Mouse (Mus musculus): ENCODE measurements around the gene Pla2g3.

Gene Pla2g3

DNA sequence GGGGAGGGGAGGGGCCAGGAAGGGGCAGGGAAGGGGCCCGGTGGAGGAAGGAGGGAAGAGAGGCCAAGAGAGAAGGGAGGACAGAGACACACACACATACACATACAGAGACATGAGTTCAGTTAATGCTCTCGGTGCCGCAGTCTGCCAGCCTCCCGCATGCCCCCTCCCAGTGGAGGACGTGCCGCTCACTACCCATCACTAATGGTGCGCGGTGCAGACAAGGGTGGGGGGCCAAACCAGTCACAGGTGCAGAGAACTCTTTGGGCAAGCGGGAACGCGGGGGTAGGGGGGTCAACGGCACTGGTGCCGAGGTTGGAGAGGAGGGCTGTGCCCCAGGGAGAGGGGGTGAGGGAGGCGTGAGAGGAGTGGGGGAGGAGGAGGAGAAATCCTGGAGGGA, 32.8 kb downstream of the Pla2g3 start:
- no peak for DNase-seq

DNA sequence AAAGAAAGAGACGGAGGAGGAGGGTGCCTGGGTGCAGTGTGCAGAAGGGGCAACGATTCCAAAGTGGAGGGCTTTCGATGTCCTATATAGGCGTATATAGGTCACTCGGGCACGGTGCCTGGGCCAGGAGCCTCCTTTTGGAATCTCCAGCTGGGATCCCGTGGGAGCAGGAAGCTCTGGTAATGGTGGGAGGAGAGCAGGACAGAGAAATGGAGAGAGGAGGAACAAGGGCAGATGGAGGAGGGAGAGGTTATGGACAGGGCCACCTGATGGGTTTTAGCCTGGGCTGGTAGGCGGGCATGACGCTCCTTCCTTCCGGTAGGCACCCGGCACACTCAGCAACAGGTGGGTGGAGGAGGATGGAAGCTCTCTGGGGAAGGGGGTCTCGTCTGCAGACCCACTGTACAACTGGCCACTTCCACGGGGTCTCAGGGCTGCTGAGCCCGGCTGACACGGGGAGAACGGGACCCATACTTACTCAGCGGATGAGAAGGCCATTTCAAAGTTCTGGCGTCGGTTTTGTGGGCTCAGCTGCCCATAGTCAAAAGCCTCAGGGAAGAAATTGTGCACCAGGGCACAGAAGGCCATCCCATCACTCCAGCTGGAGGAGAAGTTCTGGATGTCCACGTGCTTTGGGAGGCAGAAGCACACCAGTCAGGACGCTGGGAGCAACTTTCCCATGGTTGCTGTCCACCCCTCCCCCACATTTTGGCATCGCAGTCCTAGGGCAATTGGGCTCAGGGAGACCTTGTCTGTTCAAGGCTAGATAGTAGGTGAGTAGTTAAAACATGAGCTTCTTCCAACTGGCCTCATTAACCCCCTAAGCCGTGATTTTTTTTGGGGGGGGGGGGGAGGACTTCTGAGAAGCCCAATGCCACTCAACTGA, 33.5 kb downstream of the Pla2g3 start:
- DNase-seq, result no peak

DNA sequence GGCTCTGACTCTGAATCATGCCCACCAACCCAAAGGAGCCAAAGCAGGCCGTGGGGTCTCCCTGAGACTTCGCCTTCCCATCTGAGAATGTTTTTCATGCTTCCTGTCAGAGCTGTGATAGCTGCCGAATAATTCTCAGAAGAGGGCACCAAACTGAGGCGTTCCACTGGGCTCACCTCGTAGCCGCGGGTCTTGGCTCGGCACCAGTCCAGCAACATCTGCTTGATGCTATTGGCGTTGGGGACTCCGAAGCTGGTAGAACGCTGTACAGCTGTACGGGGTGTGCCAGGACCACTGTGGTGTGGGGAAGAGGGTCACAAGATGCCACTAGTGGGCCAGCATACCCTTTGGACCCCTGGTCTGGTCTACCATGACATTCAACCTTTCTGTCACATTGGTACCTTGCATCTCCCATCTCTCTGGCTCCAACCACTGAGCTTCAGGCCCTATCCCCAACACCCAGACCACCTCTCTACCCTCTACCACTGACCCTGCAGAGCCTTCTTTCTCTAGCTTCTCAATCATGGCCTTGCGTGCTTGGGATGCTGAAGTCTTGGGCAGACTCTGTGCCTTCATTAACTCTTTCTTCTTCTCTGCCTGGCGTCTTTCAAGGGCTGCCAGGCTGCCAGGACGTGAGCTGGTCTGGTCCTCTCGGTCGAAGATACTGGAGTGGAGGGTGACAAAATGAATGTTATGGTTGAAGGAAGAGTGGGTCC, 34.4 kb downstream of the Pla2g3 start:
- DNase-seq, result no peak

DNA sequence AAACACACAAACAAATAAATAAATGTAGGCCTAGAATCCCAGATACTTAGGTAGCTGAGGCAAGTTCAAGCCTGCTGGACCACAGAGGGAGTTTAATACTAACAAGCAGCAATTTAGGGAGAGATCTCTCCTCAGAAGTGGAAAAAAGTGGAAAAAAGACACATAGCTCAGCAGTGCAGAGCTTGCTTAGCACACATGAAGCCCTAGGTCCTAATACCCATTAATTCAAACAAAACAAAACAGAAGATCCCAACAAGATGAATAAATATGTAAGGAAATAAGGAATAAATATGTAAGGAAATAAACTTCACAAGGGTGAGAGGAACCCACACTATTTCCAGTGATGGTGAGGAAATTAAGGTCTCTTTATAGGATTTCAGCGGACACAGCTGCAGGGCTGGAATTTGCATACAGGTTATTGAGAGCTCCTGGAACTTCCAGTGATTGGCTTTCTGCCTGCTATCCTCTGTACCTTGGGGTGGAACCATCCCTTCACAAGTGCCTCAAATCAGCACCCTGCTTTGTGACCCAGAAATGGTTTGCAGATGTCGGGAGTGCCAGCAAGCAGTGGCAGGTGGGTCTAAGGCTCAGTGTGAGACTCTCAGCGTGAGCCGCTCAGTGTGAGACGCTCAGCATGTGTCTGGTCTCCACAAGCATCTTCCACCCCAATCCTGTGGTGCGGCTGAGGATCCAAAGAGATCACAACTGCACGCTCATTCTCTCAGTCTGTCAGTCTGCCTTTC, 35.9 kb downstream of the Pla2g3 start:
- DNase-seq, result no peak

DNA sequence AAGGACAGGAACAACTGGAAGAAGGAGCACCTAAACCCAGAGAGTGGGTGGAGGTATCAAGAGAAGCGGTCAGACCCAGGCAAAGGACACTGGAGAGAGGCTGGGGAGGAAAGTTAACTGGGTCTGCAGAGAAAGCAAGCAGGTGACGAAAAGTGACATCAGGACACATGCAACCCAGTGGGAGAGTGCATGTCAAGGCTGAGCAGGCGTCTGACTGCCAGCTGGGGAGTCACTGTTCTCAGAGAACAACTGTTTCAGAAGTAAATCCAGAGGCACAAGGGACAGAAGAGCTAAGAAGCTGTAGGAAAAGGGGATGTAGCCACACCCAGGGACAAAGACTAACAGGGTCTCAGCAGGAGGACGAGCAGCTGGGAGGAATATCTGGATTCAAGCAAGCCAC, 37.5 kb downstream of the Pla2g3 start:
- no peak for DNase-seq

DNA sequence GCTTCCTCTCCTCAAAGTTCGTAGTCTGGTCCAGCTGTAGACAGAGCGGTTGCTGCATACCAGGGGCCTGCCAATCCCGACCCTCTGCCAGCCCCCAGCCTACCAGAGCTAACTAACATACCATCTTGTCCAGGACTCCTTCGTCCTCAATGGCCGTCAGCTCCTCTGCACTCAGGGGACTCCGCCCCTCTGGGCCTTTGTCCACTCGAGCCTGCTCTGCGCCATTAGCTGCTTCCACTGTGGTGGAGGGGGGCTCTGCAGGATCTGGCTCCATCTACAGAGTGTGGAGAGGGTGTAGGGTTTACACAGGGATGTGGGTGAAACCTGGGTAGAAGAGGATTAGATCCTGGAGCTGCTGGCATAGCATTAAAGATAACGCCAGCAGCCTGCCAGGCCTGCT, 38.1 kb downstream of the Pla2g3 start:
- DNase-seq, result no peak

DNA sequence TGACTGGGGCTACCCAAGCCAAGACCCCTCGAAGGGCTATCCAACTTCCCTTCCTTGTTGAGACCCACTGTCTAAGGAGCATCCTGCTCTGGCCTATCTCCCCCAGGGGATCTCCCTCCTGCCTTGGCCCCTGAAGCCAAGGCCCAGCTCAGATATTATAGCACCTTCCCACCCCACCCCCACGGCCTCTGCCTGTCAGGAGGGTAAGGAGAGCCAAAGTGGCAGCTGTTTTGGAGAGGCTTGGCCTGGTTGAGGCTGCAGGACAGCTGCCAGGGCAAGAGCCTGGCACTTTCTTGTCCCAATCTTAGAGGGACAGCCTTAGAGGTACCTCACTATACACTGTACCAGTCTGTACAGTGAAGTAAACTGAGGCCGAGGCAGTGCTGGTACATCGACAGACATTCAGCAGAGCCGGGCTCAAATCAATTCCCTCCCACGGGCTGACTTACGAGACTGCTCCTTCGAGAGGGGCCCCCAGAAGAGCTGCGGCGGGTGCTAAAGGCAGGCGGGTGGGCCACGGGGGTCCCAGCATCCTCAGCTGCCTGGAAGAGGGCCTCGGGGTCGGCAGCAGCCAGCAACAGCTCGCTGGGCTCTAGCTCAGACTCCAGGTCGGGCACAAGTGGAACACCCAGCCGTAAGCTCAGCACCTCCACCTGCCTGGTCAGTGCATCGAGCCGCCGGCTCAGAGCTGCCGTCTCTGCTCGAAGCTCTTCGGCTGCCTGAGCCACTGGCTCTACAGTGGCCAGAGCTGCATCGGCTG, 39.1 kb downstream of the Pla2g3 start:
- no peak for DNase-seq

DNA sequence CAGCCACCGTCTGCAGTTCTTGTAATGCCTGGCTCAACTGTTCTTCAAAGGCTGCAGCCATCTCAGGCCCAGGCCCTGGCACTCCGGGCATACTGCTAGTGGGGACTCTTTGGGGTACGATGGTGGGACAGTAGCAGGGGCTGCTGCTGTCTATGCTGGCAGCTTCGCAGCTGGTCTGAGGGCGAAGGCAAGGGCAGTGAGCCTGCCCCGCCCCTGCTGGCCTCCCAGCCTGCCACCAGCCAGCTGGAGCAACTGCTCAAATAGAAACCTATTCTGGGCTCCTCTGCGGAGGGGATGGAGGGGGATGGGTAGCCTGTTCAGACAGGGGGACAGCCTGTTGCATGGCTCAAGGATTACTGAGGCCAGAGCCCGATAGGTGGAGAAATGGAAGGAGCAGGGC, 39.7 kb downstream of the Pla2g3 start:
- DNase-seq, result no peak

DNA sequence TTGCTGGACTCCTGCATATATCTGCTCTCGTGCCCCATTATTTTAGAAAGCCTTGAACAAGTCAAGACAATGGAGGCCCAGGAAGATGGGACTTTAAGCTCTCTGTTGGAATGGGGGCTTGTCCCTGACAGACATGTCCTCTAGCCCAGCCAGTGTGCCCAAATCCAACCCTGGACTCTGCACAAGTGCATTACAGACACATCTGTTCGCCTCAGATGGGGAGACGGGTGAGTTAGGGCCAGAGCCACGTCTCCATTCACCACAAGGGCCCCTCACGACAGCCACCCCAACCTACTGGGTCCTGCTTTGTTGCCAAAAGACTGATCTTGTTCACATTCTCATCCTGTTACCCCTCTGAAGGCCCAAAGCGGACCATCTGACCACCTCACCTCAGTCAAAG, 40.1 kb downstream of the Pla2g3 start:
- DNase-seq, result no peak

DNA sequence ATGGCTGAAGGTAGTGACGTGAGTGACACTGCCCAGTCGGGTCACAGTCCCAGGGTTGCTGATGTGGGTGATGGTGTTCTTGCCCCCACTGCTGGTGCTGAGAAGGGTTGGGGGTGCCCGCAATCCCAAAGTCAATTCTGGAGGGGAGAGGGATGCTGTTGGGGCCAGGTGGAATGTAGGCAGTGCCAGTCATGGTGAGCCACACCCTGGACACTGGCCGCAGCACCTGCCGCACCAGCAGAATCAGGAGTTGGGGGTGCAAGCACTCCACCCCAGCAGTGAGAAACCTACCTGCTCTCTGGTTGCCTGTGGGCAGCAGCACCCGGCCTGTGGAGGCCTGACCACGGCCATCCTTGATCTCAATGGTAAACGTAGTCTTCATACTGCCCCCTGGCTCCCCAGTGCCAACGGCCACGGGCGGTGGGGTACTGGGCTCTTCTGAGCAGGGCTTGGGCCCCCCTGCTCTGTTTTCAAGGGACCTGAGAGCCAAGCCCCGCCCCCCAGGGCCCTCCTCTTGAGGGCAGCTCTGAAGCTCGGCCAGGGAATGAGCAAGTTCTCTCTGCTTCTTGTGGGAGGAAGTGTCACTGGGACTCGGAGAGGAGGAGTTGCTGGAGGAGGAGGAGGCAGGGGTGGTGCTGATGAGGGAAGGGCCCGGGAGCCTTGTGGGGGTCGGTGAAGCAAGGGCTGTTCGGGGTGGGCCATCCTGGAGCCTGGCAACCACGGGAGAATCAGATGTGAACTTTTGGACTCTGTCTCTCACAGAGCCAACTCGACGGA, 41.6 kb downstream of the Pla2g3 start:
- no peak for DNase-seq

DNA sequence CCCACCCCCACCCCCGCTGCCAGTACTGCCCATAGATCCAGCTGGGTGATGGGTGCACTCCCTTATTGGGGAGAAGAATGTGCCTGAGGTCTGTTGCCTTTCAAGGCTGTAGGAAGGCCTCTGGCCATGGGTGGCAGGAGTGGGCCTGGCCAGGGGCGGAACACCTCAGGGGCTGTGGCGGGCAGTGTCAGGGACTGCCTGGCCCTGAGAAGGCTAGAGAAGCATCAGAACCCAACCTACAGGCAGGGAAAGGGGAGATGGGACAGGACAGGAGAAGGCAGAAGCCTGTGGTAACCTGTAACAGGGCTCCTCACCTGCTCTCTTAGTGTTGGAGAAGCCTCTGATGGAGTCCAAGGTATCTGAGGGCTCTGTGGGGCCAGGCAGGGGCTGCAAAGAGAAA, 42.6 kb downstream of the Pla2g3 start:
- DNase-seq, result no peak

DNA sequence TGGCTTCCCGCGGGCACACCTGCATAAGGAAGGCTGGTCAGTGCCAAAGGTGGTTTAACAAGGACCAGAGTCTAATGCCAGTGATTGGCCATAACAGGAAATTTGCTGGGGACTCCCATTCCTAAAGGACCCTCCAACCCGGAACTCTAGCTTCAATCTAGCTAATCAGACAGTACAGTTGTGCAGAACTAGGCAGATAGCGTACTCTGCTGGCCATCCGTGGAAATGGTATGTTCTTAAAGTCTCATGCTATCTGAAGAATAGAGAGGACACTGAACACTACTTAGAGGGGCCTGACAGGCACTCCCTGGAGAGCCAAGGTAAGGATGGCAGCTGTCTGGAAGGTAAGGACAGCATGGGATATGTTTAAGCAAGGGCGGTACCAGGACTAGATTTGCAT, 43.5 kb downstream of the Pla2g3 start:
- no peak for DNase-seq

DNA sequence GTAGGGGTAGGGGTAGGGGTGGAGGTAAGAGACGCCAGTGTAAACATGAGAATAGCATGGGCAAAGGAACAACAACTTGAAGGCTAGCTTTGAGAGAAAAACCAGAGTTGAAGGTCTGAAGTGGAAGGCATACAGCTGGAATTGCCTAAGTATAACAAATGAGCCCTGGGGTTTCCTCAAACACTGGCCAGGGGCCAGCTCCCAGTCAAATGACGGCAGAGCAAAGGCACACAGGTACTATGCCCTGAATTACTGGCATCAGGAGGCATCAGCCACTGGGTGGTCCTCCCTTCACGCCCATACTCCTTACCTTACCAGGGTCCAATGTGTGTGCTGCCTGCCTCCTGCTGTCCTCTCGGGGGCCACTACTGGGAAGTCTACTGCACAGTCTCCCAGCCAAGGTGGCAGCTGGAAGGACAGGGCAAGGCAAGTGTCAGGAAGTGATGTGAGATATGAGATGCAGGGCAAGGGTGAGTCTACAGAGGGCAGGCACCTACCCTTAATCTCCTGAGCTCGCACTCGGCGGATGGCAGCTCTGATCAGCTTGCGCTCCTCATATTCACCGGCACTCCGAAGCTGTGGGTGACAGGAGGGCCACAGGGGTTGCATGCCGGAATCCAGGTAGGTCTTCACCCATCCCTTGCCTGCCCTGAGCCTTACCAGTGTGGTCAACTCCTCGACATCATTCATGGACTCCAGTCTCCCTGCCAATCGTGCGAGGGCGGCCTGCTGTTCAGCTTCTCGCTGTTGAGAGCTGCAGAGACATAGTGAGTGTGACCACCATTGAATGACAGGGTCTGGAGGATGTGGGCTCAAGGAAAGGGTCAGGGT, 44.2 kb downstream of the Pla2g3 start:
- DNase-seq, result no peak

DNA sequence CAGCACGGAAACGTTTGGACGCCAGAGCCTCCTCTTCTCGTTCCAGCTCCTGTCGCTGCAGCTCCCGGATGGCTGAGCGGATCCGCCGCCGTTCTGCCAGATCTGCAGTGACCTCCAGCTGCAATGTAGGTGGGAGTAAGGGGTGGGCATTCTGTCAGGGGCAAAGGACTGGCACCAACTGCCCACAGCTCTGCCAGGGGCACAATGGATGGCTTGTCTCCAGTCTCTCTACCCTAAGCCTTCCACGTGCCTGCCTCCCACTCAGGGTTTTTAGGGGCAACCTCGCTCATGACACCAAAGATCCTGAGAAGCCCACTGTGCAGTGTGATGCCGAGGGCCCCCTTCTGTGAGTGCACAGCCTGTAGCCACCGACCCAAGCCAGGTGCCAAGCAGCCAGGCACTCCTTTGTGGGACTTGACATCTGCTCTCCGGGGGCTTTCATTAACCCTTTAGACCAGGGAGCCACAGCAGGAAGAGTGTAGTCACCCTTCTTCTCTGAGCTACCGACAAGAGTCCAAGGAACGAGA, 45.4 kb downstream of the Pla2g3 start:
- no peak for DNase-seq

DNA sequence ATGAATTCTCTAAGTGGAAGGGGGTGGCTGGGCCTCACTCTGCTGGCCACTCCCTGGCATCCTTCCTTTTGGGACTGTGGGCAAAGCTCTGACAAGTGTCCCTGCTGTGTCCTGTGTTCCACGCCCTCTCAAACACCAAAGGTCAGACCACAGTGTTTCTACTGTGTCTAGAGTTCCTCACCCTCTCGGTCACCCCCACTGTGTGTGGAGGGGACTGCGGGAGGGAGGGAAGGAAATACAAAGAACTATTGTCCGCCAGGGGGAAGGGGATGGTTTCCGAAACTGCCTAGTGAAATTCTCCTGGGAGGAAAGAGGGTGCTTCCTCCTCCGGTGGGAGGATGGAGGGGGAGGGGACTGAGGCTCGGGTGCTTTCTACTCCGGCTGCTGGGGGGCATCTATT, 46.9 kb downstream of the Pla2g3 start:
- DNase-seq, result peak; percentile 26

DNA sequence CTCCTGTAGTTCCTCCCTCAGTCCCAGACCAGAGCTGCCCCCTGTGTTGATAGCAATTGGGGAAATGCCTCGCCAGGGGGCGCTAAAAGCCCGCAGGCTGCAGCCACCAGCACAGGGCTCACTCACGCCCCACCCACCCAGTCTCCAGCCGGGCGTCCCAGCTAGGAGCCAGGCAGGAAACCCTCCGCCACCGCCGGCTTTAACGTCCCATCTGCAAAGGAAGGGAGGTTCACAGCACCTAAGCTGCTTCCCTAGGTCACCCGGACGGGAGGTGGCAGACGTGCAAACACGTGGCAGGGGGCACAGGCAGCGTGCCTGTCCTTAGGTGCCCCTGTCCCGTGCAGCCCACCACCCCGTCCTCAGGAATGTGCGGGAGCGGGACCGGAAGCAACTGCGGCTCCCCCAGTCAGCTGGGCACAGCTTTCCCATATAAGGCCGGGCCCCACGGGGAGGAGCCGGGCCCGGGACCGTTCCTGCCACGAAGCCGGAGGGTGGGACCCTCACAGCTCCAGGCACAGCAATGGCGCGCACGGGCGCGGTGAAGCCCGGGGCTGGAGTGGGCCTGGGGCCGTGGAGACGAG, 47.4 kb downstream of the Pla2g3 start:
- peak; percentile 98 for DNase-seq

DNA sequence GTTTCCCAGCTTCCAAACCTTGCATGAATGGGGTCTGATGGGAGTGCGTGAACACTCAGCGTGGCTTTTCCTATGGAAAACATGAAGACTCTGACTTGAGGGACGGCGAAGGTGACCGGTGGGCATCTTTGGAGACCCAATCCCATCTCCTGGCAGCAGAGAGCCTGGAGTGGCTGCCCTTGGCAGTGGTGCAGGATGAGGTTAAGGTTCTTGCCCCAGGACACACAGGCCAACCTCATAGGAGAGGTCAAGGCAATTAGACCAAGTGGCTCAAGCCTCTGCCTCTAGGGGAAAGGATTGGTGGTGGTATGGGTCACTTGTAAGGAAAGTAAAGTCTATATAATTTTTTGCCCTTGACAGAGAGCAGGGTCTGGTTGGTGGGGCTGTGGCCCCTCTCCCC, 48.0 kb downstream of the Pla2g3 start:
- no peak for DNase-seq

DNA sequence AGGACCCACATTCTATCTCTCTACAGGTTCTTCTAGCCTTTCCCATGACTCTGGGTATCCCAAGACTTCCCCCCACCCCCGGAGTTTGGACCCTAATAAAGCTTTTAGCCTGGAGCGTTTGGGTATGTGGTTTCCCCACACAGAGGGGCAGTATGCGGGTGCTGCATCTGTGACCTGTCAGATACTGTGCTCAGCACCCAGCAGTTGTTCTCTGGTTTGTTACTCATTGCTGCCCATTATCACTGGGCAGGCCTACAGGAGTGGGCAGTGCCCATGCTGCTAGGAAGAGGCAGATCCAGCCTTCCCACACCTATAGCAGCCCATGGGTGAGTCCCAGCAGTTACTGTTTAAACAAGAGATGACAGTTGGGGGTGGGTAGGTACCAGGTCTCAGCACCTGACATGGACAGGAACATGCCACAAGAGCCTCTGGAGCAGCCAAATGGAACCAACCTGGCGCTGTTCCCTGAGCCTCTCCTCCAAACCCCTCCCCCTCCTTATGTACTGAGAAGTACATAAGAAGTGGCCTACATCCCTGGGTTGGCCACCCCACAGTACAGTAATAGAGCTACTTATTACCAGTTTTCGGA, 48.8 kb downstream of the Pla2g3 start:
- peak; percentile 67 for DNase-seq

DNA sequence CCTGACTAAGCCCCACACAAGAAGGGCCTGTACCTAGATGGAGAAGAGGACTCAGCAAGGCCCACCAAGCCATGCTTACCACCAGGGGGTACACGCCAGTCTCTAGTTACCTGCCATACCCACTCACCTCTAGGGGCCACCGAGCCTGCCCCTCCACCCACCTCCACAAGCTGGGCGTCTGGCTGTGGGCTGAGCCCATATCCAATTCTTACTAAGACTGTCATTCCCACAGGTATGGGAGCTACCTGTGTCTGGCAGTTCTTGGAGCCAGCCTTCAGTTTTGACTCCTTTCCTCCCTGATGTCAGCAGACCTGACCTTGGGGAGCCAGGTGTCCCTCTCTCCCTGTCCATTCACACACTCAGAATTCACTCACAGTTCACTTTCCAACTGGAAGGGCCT, 49.6 kb downstream of the Pla2g3 start:
- DNase-seq, result no peak

DNA sequence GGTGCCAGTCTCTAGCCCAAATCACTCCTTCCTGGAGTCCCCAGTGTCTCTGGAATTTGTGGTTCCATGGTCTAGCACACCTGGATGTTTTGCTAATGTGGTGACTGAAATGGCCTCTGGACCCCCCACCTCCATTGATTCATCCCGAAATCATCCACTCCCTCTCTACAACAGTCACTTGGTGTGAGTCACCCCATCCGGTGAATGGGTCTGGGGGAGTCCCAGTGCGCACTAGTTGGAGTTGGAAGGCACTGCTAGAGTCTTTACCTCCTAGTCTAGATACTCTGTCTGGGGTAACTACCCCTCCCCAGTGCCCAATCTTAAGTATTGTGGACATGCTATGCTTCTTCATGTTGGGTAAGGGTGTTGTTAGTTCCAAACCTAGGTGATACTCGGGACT, 50.3 kb downstream of the Pla2g3 start:
- DNase-seq, result no peak
